Comparison of ENCODE assay signal across 17 mouse cellular contexts in the genomic region with DNA sequence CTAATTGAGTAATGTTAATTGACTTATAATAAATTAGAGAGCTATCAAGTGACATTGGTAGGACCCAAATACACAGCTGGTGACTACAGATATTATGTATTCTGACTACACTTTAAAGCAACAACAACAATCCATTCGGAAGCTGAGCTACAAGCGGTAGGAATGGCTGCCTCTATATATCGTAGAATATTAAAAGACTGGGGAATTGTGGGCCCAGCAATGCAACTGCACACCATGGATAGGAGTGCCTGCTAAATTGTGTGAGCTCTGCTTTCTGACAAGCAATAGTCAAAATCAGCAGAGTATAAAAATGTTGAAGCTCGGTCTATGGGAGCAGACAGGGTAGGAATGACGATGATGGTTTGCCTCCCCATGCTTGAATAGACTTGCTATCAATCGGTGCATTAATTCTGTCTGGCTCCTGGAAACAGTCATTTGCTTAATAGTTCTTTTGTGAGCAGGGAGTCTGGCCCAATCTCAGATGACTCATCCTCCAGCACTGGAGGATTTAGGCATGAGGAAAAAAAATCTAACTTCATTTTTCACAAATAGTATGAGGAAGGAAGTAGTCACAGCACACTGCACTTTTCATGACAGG.
DNase-seq lines count a peak whose midpoint lies in the region; ATAC-seq and TF ChIP-seq lines count a peak whose summit lies in the region.
"Had no signal": no experiment of that assay in that cellular context is flagged by ENCODE, and none has a peak within 500 bp of the region (broad histone marks: within the 10 kb centered on the region; RNA-seq: fewer than 3 reads in every experiment).

No protein-coding gene starts in this region.

- H3K9ac ChIP-seq in forebrain, embryonic 15.5 days (replicated peaks) = no peak overlapping the region
- H3K9ac ChIP-seq in forebrain, embryonic 11.5 days (ENCODE audit: low read length) = no peak overlapping the region
- H3K9ac ChIP-seq in neural tube, embryonic 11.5 days (ENCODE audit: low read length) = no peak overlapping the region
- no peak overlapping the region for H3K9ac ChIP-seq in hindbrain, embryonic 12.5 days
- H3K9ac ChIP-seq in neural tube, embryonic 13.5 days = no peak overlapping the region
- no peak overlapping the region for H3K9ac ChIP-seq in intestine, embryonic 16.5 days (ENCODE audit: low read depth, low read length)
- H3K9ac ChIP-seq: limb, embryonic 15.5 days; midbrain, embryonic 15.5 days; stomach, embryonic 15.5 days had no signal

- H3K4me2 ChIP-seq in forebrain, embryonic 15.5 days (replicated peaks) = no peak overlapping the region
- no peak overlapping the region for H3K4me2 ChIP-seq in forebrain, embryonic 11.5 days (ENCODE audit: low read depth, low read length, severe bottlenecking)
- no peak overlapping the region for H3K4me2 ChIP-seq in neural tube, embryonic 11.5 days (ENCODE audit: low read depth)
- no peak overlapping the region for H3K4me2 ChIP-seq in hindbrain, embryonic 12.5 days (replicated peaks)
- no peak overlapping the region for H3K4me2 ChIP-seq in neural tube, embryonic 13.5 days
- H3K4me2 ChIP-seq in intestine, embryonic 16.5 days (ENCODE audit: low read depth, low read length) = no peak overlapping the region
- H3K4me2 ChIP-seq: limb, embryonic 15.5 days; midbrain, embryonic 15.5 days; stomach, embryonic 15.5 days had no signal

- peak; percentile 32 for ATAC-seq in forebrain, embryonic 15.5 days (replicated peaks)
- ATAC-seq in forebrain, embryonic 11.5 days (replicated peaks; ENCODE audit: low FRiP score) = no peak
- ATAC-seq in neural tube, embryonic 11.5 days (ENCODE audit: insufficient read depth, low FRiP score, low TSS enrichment) = peak; percentile 33; the same call in 1 of the 2 replicates
- peak; percentile 62; the same call in 1 of the 2 replicates for ATAC-seq in hindbrain, embryonic 12.5 days (ENCODE audit: low FRiP score)
- ATAC-seq in neural tube, embryonic 13.5 days (ENCODE audit: low read depth) = peak; percentile 71
- no peak for ATAC-seq in intestine, embryonic 16.5 days
- ATAC-seq: midbrain, embryonic 15.5 days; Patski had no signal

- no peak overlapping the region for H3K27ac ChIP-seq in forebrain, embryonic 15.5 days (replicated peaks)
- H3K27ac ChIP-seq in forebrain, embryonic 11.5 days (ENCODE audit: low read depth, low read length) = no peak overlapping the region
- no peak overlapping the region for H3K27ac ChIP-seq in neural tube, embryonic 11.5 days (ENCODE audit: low read depth, low read length)
- no peak overlapping the region for H3K27ac ChIP-seq in hindbrain, embryonic 12.5 days
- peak overlapping the region; percentile 69 for H3K27ac ChIP-seq in neural tube, embryonic 13.5 days (replicated peaks)
- no peak overlapping the region for H3K27ac ChIP-seq in intestine, embryonic 16.5 days (ENCODE audit: low read length)
- H3K27ac ChIP-seq in gastrocnemius, adult 2 months = no peak overlapping the region
- H3K27ac ChIP-seq: limb, embryonic 15.5 days; midbrain, embryonic 15.5 days; stomach, embryonic 15.5 days had no signal

- no peaks in the 10 kb centered on the region for H3K27me3 ChIP-seq in forebrain, embryonic 15.5 days
- H3K27me3 ChIP-seq in forebrain, embryonic 11.5 days (ENCODE audit: control insufficient read depth, insufficient read depth, low read length) = no peaks in the 10 kb centered on the region
- H3K27me3 ChIP-seq in neural tube, embryonic 11.5 days (ENCODE audit: control insufficient read depth, insufficient read depth, low read length) = no peaks in the 10 kb centered on the region
- no peaks in the 10 kb centered on the region for H3K27me3 ChIP-seq in hindbrain, embryonic 12.5 days
- H3K27me3 ChIP-seq in neural tube, embryonic 13.5 days = no peaks in the 10 kb centered on the region
- H3K27me3 ChIP-seq in intestine, embryonic 16.5 days (replicated peaks; ENCODE audit: control insufficient read depth, insufficient read depth, low read length) = no peaks in the 10 kb centered on the region
- H3K27me3 ChIP-seq: CH12.LX; limb, embryonic 15.5 days; midbrain, embryonic 15.5 days; Patski; stomach, embryonic 15.5 days had no signal

- H3K9me3 ChIP-seq in forebrain, embryonic 15.5 days = no peaks in the 10 kb centered on the region
- no peaks in the 10 kb centered on the region for H3K9me3 ChIP-seq in forebrain, embryonic 11.5 days (ENCODE audit: control insufficient read depth, low read length)
- H3K9me3 ChIP-seq in neural tube, embryonic 11.5 days (ENCODE audit: control insufficient read depth, low read length) = no peaks in the 10 kb centered on the region
- H3K9me3 ChIP-seq in hindbrain, embryonic 12.5 days (replicated peaks) = no peaks in the 10 kb centered on the region
- no peaks in the 10 kb centered on the region for H3K9me3 ChIP-seq in neural tube, embryonic 13.5 days
- no peaks in the 10 kb centered on the region for H3K9me3 ChIP-seq in intestine, embryonic 16.5 days (ENCODE audit: control insufficient read depth, low read length)
- H3K9me3 ChIP-seq: limb, embryonic 15.5 days; midbrain, embryonic 15.5 days; stomach, embryonic 15.5 days had no signal

- 74% methylated on average over 6 of the region's 6 CpGs for WGBS in forebrain, embryonic 15.5 days
- WGBS in forebrain, embryonic 11.5 days = 90% methylated on average over 6 of the region's 6 CpGs
- 85% methylated on average over 6 of the region's 6 CpGs for WGBS in neural tube, embryonic 11.5 days
- 79% methylated on average over 6 of the region's 6 CpGs for WGBS in hindbrain, embryonic 12.5 days
- WGBS in neural tube, embryonic 13.5 days = 61% methylated on average over 6 of the region's 6 CpGs
- 87% methylated on average over 6 of the region's 6 CpGs for WGBS in intestine, embryonic 16.5 days

- no peak overlapping the region for H3K4me3 ChIP-seq in forebrain, embryonic 15.5 days
- no peak overlapping the region for H3K4me3 ChIP-seq in forebrain, embryonic 11.5 days (ENCODE audit: low read depth, low read length)
- H3K4me3 ChIP-seq in neural tube, embryonic 11.5 days (ENCODE audit: low read depth, low read length) = no peak overlapping the region
- H3K4me3 ChIP-seq in hindbrain, embryonic 12.5 days = no peak overlapping the region
- H3K4me3 ChIP-seq in neural tube, embryonic 13.5 days = no peak overlapping the region
- H3K4me3 ChIP-seq in intestine, embryonic 16.5 days (ENCODE audit: low read length) = no peak overlapping the region
- no peak overlapping the region for H3K4me3 ChIP-seq in gastrocnemius, adult 2 months
- H3K4me3 ChIP-seq: limb, embryonic 15.5 days; midbrain, embryonic 15.5 days; stomach, embryonic 15.5 days had no signal

- H3K36me3 ChIP-seq in forebrain, embryonic 15.5 days = no peaks in the 10 kb centered on the region
- no peaks in the 10 kb centered on the region for H3K36me3 ChIP-seq in forebrain, embryonic 11.5 days (ENCODE audit: control insufficient read depth, insufficient read depth, low read length)
- no peaks in the 10 kb centered on the region for H3K36me3 ChIP-seq in neural tube, embryonic 11.5 days (ENCODE audit: control insufficient read depth, insufficient read depth, low read length)
- H3K36me3 ChIP-seq in hindbrain, embryonic 12.5 days = no peaks in the 10 kb centered on the region
- no peaks in the 10 kb centered on the region for H3K36me3 ChIP-seq in neural tube, embryonic 13.5 days
- H3K36me3 ChIP-seq in intestine, embryonic 16.5 days (ENCODE audit: control insufficient read depth, insufficient read depth, low read length) = no peaks in the 10 kb centered on the region
- H3K36me3 ChIP-seq: limb, embryonic 15.5 days; midbrain, embryonic 15.5 days; stomach, embryonic 15.5 days had no signal

- no peak for DNase-seq in forebrain, embryonic 11.5 days (ENCODE audit: low spot score)
- no peak for DNase-seq in neural tube, embryonic 11.5 days (ENCODE audit: low spot score)
- DNase-seq in neural tube, embryonic 10.5 days (ENCODE audit: extremely low spot score, low spot score) = no peak
- no peak for DNase-seq in gastrocnemius, adult 2 months
- DNase-seq: kidney, adult 18-20 months; kidney, postnatal 36 days; lung, adult 18-20 months; lung, postnatal 4 days had no signal

- 0 out of 2 replicates have a peak, but pooled peaks cover 3% of the 10 kb centered on the region for H3K4me1 ChIP-seq in forebrain, embryonic 15.5 days
- H3K4me1 ChIP-seq in forebrain, embryonic 11.5 days (replicated peaks; ENCODE audit: control insufficient read depth, insufficient read depth, low read length) = no peaks in the 10 kb centered on the region
- no peaks in the 10 kb centered on the region for H3K4me1 ChIP-seq in neural tube, embryonic 11.5 days (ENCODE audit: control insufficient read depth, insufficient read depth, low read length)
- H3K4me1 ChIP-seq in hindbrain, embryonic 12.5 days = no peaks in the 10 kb centered on the region
- H3K4me1 ChIP-seq in neural tube, embryonic 13.5 days (replicated peaks) = peaks cover 9% of the 10 kb centered on the region
- no peaks in the 10 kb centered on the region for H3K4me1 ChIP-seq in intestine, embryonic 16.5 days (ENCODE audit: control insufficient read depth, insufficient read depth, low read length)
- H3K4me1 ChIP-seq: limb, embryonic 15.5 days; midbrain, embryonic 15.5 days; stomach, embryonic 15.5 days had no signal

- no peak for TF ChIP-seq CTCF in gastrocnemius, adult 2 months (IDR thresholded peaks at IDR 0.05)

- intact Hi-C loops in gastrocnemius, adult 2 months (cut with DNase I) = no loop called here

Comparison
In these comparisons a context has a peak if more than half of its experiments do, and no peak if none do; other contexts are left out.
1. ATAC-seq: peak in forebrain, embryonic 15.5 days (single experiment), neural tube, embryonic 11.5 days (single experiment), hindbrain, embryonic 12.5 days (single experiment) and neural tube, embryonic 13.5 days (single experiment); none in forebrain, embryonic 11.5 days (single experiment) and intestine, embryonic 16.5 days (single experiment).